Mouse (Mus musculus): ENCODE measurements at regions not wholly inside any gene's neighbourhood (a gene's known extent, or its start where the extent isn't known, plus 50 kb on each side); places are given as distances from the start of the nearest gene placed in this dataset.

DNA sequence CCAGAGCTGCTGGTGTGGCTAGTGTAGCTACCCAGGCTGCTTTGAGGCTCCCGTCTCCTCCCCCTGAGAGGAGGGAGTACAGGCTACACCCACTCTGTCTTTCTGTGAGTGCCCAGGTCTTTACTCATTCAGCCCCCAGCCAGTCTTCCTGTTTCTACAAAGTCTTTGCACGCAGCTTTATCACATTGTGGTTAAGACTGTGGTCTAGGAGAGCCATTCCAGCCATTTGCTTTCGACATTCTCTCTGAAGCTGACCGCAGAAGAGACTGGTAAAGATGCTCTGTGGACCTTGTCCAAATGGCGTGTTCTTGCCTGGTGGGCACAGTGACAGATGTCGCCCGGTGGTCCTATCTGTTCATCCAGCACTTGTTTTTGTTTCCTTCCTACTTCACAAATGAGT lies 62.0 kb downstream of the Tpra1 start:
- no peak for TF ChIP-seq CTCF (conservative IDR thresholded peaks at IDR 0.05)
- peak overlapping the region; percentile 87; the same call in 1 of the 2 replicates for H3K27ac ChIP-seq
- no peak overlapping the region for H3K4me3 ChIP-seq
- no peak for DNase-seq (ENCODE audit: low spot score in 2 of 2)

DNA sequence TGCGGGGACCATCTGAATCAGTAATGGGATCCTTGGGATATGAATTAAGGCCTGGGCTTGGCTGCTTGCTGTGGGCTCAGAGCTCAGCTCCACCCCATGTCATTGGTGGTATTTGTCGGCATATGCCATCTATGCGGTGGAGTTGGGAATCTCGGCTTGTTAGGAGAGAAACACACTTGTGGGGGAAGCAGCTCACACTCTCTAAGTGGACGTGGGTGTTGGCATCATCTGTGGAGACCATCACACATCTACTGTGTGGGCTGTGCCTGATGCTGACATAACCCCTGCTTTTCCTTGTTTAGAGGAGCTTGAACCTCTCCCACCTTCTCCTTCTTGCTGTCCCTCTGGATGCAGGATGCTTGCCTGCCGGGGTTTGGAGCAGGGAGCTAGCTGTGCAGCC lies 62.9 kb downstream of the Tpra1 start:
- peak; percentile 44 to 76 for DNase-seq (ENCODE audit: low spot score in 2 of 2)
- no peak; the same call in none of the 2 replicates for TF ChIP-seq CTCF (conservative IDR thresholded peaks at IDR 0.05)
- H3K4me3 ChIP-seq: no peak overlapping the region
- peak overlapping the region; percentile 87 for H3K27ac ChIP-seq

DNA sequence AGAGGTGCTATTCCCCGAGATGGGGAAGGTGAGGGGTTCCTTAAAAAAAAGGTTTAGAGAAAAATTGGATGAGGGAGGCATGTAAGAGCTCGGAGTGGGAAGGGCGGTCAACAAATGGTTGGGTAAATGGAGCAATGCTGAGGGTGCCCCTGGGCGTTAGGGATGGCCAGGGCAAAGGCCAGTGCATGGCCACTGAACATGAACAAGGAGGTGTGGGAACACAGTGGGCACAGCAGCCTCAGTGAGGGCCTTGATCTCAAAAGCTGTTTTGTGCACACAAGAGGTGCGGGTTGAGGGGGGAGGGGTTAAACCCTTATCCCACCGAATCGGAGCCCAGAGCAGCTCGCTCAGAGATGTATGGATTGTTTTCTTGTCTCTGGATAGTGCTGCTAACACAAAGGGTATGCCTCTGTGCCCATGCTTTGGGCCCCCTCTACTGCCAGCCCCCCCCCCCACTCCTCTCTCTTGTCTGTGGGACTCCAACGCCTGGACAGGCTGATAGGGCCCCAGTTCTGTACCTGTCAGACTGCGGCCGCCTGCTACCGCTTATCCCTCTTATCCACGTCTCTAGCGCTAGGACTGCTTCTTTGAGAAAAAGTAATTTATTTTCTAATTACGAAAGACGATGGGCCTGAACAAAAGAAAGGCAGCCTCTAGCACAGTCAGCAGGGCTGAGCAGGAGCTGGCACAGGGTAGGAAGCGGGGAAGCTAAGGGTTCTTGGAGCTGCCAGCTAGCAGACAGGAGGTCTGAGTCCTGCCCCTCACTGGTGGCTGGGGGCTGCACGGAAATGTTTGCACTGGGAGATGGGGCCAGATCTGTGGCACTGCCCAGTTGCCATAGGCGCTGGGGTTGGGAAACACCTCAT lies 63.5 kb downstream of the Tpra1 start:
- DNase-seq (ENCODE audit: low spot score in 2 of 2): no peak
- TF ChIP-seq CTCF (conservative IDR thresholded peaks at IDR 0.05): no peak
- no peak overlapping the region for H3K4me3 ChIP-seq
- peak overlapping the region; percentile 87 for H3K27ac ChIP-seq

DNA sequence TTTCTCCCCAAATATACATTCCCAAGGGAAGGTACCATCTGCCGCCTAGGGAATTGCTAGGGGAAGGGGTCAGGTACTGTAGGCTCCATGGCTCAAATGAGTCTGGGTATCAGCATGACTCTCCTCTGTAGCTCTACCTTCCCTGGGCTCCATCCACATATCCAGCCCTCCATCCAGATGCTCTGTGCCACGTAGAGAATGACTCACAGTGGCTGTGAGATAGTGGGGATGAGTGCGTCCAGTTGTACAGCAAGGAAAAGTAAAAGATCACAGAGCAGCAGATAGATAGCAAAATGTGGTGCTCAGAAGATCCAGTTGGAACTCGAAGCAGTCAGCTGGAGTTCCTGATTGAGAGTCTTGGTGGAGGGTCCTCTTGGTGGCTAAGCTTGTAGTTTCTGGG lies 64.5 kb downstream of the Tpra1 start:
- DNase-seq (ENCODE audit: low spot score in 2 of 2): no peak
- Histone ChIP-seq H3K4me3 (no peak overlapping the region), H3K27ac (peak overlapping the region; percentile 87)
- no peak for TF ChIP-seq CTCF (conservative IDR thresholded peaks at IDR 0.05)

DNA sequence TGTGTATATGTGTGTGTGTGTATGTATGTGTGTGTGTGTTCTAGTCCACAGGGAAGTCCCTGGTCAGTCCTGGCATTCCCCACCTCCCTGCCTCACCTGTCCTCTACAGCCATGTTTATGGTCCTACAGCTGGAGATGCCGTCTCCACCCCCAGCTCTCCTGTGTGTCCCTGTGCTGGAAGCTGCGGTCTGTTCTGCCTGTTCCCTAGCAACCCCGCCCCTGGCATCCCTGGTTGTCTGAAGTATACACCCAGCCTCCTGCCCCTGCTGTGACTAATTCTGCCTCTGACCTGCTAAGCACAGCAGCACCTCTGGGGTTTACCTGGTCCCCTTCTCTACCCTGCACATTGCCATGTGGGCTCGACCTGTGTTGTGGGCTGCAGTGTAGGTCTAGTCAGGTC lies 66.8 kb downstream of the Tpra1 start:
- H3K27ac ChIP-seq: peak overlapping the region; percentile 44; the same call in 1 of the 2 replicates
- TF ChIP-seq CTCF (conservative IDR thresholded peaks at IDR 0.05): no peak
- peak; percentile 32 to 42 for DNase-seq (ENCODE audit: low spot score in 2 of 2)
- H3K4me3 ChIP-seq: no peak overlapping the region

DNA sequence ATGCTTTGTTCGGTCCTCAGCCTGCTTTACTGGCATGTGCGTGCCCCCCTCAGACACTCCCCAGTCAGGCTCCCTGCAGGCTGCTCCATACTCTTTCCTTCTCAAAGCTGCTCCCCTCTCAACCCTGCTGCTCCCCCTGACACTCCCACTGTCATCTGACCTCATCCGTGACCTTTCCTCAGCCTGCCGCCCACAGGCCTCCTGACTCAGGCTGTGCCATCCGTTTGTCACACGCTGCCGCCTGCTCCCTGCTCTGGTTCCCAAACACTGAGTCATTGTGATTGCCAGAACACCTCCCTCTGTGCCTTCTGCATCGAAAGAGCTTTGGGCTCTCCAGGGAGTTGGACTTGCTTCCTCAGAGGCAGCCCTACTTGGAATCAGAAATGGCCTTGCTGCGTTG lies 69.7 kb downstream of the Tpra1 start:
- Histone ChIP-seq H3K27ac (peak overlapping the region; percentile 91), H3K4me3 (no peak overlapping the region)
- peak; percentile 75 to 82 for DNase-seq (ENCODE audit: low spot score in 2 of 2)
- no peak for TF ChIP-seq CTCF (conservative IDR thresholded peaks at IDR 0.05)

DNA sequence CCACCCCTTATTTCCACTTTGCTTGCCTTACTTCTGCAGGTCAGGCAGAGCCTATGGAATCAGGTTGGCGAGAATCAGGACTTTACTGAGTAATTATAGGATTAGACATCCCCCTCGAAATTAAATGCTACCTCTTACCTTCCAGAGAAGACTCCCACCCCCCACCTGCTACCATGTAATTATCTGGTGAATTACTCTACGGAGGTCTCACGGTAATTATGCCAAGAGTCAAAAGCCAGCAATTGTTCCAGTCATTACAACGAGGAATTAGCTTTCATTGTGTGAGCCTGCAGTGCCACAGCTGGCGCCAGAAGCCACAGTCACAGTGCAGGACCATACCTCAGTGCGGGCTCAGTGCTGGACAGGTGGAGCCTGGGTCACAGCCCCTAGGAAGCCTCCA lies 72.4 kb downstream of the Tpra1 start:
- H3K4me3 ChIP-seq: no peak overlapping the region
- H3K27ac ChIP-seq: no peak overlapping the region
- no peak for TF ChIP-seq CTCF (conservative IDR thresholded peaks at IDR 0.05)
- DNase-seq (ENCODE audit: low spot score in 2 of 2): no peak

DNA sequence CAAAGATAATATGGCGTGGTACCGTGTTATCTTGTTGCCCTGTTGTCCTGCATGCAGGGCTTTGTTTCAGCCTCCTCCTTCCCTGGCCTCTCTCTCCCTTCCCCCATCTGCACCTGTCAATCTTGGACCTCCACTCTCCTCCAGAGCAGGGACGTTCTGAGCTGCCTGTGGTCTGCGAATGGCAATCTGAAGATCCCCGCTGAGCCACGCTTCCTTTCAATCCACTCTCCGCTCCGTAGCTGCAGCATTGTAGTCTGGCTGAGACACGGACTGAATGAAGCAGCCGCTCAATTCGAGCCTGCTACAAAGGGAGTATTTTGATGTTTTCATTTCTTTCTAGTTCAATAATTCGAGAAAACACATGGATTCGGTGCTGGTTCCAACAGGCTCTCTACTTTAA lies 74.5 kb downstream of the Tpra1 start:
- peak overlapping the region; percentile 43; the same call in 1 of the 2 replicates for H3K27ac ChIP-seq
- DNase-seq (ENCODE audit: low spot score in 2 of 2): no peak
- no peak overlapping the region; the same call in 1 of the 2 replicates for H3K4me3 ChIP-seq
- no peak for TF ChIP-seq CTCF (conservative IDR thresholded peaks at IDR 0.05)

DNA sequence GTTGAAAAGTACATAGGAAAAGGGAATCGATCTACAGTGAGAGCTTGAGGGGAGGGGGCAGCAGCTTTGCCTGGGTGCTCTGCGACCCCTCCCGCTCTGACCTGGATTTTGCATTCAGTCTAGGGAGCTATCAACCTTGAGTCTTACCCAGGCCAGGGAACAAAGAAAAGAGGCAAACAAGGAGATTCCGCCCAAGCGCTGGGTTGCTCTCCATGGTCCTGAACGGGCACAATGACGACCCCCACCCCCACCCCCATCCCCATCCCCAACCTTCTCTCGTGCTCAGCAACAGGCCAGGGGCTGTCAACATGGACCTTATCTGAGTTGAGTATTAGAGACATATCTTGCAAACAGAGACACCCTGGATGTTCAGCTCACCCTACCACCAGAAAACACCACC lies 74.9 kb downstream of the Tpra1 start:
- H3K27ac ChIP-seq: no peak overlapping the region
- TF ChIP-seq CTCF (conservative IDR thresholded peaks at IDR 0.05): no peak

DNA sequence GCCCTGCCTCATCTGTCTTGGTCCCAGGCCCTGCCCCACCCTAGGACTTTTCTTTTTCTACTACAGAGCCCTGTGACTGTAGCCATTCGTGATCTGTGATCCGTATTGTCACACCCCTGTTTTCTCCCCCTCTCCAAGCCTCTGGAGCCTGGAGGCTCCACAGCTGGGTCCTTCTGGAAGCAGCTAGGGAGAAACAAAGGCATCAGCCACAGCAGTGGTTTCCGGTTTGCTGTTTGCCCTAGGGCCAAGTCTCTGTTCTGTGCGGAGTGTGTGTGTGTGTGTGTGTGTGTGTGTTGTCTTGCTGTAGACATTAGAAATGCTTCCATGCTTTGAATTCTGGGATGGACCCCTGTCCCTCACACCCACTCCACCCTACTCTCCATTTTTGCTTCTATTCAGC lies 76.9 kb downstream of the Tpra1 start:
- TF ChIP-seq CTCF (conservative IDR thresholded peaks at IDR 0.05): no peak
- H3K27ac ChIP-seq: no peak overlapping the region
- H3K4me3 ChIP-seq: no peak overlapping the region
- no peak for DNase-seq (ENCODE audit: low spot score in 2 of 2)

More for the DNA sequence above, 74.9 kb downstream of the Tpra1 start:
- no peak overlapping the region; the same call in 1 of the 2 replicates for H3K4me3 ChIP-seq
- DNase-seq (ENCODE audit: low spot score in 2 of 2): no peak

DNA sequence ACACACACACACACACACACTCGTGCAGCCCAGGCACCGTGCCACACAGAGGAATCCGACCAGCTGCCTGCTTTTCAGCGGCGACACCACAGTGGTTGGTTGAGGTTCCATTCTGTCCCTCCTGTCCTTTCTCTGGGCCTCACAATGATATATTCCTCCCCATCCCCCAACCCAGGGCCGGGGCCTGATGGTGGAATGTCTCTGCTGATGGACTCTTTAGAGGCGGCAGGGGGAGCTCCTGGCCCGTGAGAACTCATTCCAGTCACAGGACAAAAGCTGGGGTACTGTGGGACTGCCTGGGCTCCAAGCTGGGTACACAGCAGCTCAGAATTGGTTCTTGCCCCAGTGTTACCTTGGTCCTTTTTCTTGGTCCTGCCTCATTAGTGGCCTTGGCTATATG lies 78.1 kb downstream of the Tpra1 start:
- TF ChIP-seq CTCF (conservative IDR thresholded peaks at IDR 0.05): peak; percentile 84
- Histone ChIP-seq H3K4me3 (no peak overlapping the region), H3K27ac (no peak overlapping the region)
- DNase-seq (ENCODE audit: low spot score in 2 of 2): peak; percentile 71 to 75

DNA sequence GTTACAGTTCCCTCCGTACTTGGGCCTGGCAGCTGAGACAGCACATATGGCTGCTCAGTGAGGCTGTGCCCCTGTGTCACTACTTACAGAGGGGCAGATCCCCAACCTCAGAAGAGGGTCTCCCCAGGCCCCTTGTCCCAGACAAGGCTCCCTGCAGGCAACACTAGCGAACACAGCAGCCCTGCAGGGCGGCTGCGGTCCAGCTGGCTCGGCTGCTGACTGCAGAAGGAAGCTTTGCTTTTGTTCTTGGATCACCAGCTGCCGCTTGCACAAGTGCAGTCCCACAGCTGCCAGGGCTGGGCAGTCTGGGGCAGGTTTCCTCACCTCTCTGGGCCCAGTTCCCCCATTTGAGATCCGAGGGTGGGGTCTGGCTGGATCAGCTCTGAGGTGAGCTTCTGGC lies 79.5 kb downstream of the Tpra1 start:
- DNase-seq (ENCODE audit: low spot score in 2 of 2): no peak
- Histone ChIP-seq H3K27ac (no peak overlapping the region), H3K4me3 (no peak overlapping the region)
- TF ChIP-seq CTCF (conservative IDR thresholded peaks at IDR 0.05): no peak

DNA sequence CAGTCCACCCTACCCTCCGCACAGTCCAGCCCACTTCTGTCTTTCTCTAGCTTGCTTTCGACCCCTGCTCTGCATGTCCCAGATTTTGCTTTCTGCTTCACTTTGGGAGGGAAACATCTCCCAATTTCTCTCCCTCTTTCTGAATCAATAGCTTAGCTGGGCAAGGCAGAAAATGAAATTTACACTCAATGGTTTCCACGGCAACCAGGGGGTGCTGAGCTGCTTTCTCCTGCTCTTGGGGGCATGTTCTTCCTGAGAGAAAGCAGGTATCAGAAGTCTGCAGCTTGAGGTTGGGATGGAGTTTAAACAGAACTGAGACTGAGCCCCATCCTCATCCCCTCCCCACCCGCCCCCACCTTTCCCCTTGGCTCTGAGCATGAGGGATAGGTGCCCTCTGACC lies 82.1 kb downstream of the Tpra1 start:
- H3K27ac ChIP-seq: no peak overlapping the region
- no peak for TF ChIP-seq CTCF (conservative IDR thresholded peaks at IDR 0.05)
- no peak overlapping the region for H3K4me3 ChIP-seq
- DNase-seq (ENCODE audit: low spot score in 2 of 2): no peak

DNA sequence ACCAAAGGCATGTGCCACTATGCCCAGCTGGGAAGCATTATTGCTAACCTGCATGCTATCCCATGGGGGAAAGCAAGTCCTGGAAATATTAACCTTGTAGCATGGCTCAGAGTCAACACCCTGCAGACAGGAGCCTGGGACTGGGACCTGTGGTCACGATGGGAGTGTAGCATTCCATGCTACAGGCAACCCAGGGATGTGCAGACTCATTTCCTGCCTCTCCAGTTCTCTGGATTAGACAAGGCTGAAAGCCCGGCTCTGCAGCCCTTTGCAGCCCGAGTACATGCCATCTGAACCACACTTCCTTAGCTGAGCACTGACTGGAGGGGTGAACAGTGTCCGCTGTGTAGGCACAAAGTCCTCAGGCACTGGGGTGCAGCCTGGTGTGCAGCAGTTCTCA lies 82.8 kb downstream of the Tpra1 start:
- H3K27ac ChIP-seq: no peak overlapping the region
- no peak overlapping the region for H3K4me3 ChIP-seq
- no peak for DNase-seq (ENCODE audit: low spot score in 2 of 2)
- no peak for TF ChIP-seq CTCF (conservative IDR thresholded peaks at IDR 0.05)

All from layer of hippocampus, adult 2 months (tissue).